Comparison of ENCODE assay signal across 8 mouse cellular contexts in the genomic region with DNA sequence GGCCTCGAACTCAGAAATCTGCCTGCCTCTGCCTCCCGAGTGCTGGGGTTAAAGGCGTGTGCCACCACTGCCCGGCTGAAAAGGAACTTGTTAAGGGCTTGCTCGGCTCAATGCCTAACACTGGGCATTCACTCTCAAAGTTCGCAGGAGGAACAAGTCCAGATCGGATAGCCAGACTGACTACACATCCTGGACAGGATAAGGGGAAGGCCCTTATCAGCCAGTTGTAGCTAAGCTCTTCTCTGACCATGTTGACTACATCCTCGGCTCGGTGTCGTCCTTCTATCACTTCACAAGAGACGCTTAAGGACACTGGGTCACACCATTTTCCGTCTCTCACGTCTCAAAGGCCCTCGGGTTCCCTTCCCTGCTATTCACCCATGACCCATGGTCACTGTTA. TPM values are rescaled to one million over a fixed set of nuclear protein-coding genes. Genes with fewer than 3 reads are reported as not detected.
DNase-seq lines count a peak whose midpoint lies in the region; ATAC-seq and TF ChIP-seq lines count a peak whose summit lies in the region.

No protein-coding gene starts in this region.

- no peak for TF ChIP-seq CTCF in hindbrain, postnatal 0 days (IDR thresholded peaks at IDR 0.05; ENCODE audit: low read depth)

- ATAC-seq in heart, embryonic 14.5 days (ENCODE audit: insufficient number of reproducible peaks, insufficient read depth, low FRiP score, low read depth), result peak; percentile 24; the same call in 1 of the 2 replicates
- peak; percentile 29; the same call in 1 of the 2 replicates for ATAC-seq in common myeloid progenitor, adult 5-6 weeks (replicated peaks; ENCODE audit: low read depth, poor library complexity, severe bottlenecking)
- ATAC-seq in hindbrain, postnatal 0 days, result 0 out of 2 replicates have a peak, but pooled peaks have one; percentile 1
- peak; percentile 26; the same call in 1 of the 2 replicates for ATAC-seq in midbrain, embryonic 15.5 days (replicated peaks)

- peak overlapping the region; percentile 66 to 83 for H3K4me3 ChIP-seq in heart, embryonic 14.5 days (ENCODE audit: control insufficient read depth in 1 of 2, insufficient read depth in 1 of 2, low read depth in 1 of 2, low read length in 2 of 2)
- H3K4me3 ChIP-seq in hindbrain, postnatal 0 days (ENCODE audit: low read length), result peak overlapping the region; percentile 49
- H3K4me3 ChIP-seq in midbrain, embryonic 15.5 days, result peak overlapping the region; percentile 59

- H3K36me3 ChIP-seq in heart, embryonic 14.5 days (ENCODE audit: control insufficient read depth, insufficient read depth, low read length), result peaks cover 36% of the 10 kb centered on the region
- peaks cover 16% of the 10 kb centered on the region; the same call in 1 of the 2 replicates for H3K36me3 ChIP-seq in hindbrain, postnatal 0 days (ENCODE audit: insufficient read depth, low read length)
- peaks cover 17% of the 10 kb centered on the region; the same call in 1 of the 2 replicates for H3K36me3 ChIP-seq in midbrain, embryonic 15.5 days (replicated peaks)

- H3K9me3 ChIP-seq in heart, embryonic 14.5 days (ENCODE audit: control insufficient read depth, low read length), result no peaks in the 10 kb centered on the region
- H3K9me3 ChIP-seq in hindbrain, postnatal 0 days (ENCODE audit: low read length), result no peaks in the 10 kb centered on the region
- H3K9me3 ChIP-seq in midbrain, embryonic 15.5 days, result no peaks in the 10 kb centered on the region

- peaks cover 4 to 9% of the 10 kb centered on the region in 2 experiments for H3K4me1 ChIP-seq in heart, embryonic 14.5 days (ENCODE audit: control insufficient read depth in 2 of 2, insufficient read depth in 2 of 2, low read length in 2 of 2)
- peaks cover 8% of the 10 kb centered on the region; the same call in 1 of the 2 replicates for H3K4me1 ChIP-seq in hindbrain, postnatal 0 days (ENCODE audit: insufficient read depth, low read length)
- peaks cover 22% of the 10 kb centered on the region for H3K4me1 ChIP-seq in midbrain, embryonic 15.5 days

- H3K27me3 ChIP-seq in heart, embryonic 14.5 days (ENCODE audit: control insufficient read depth, insufficient read depth, low read length), result no peaks in the 10 kb centered on the region
- H3K27me3 ChIP-seq in hindbrain, postnatal 0 days (ENCODE audit: insufficient read depth, low read length), result no peaks in the 10 kb centered on the region
- H3K27me3 ChIP-seq in midbrain, embryonic 15.5 days (replicated peaks), result no peaks in the 10 kb centered on the region

- no peak for DNase-seq in heart, postnatal 25 days (ENCODE audit: low spot score)
- no peak for DNase-seq in hindbrain, postnatal 0 days (ENCODE audit: low spot score)
- no peak for DNase-seq in adrenal gland, postnatal 25 days
- DNase-seq in urinary bladder, adult 2 months (ENCODE audit: low spot score), result no peak
- DNase-seq in cerebellum, adult 18-20 months, result no peak

- intact Hi-C loops in heart, postnatal 25 days (cut with DNase I), result no loop called here

- peak overlapping the region; percentile 96 for H3K9ac ChIP-seq in heart, embryonic 14.5 days (ENCODE audit: low read length)
- H3K9ac ChIP-seq in hindbrain, postnatal 0 days (replicated peaks; ENCODE audit: low read length), result peak overlapping the region; percentile 66
- H3K9ac ChIP-seq in midbrain, embryonic 15.5 days, result peak overlapping the region; percentile 87

- peak overlapping the region; percentile 80 to 94 for H3K27ac ChIP-seq in heart, embryonic 14.5 days (replicated peaks in 1 of 2; ENCODE audit: control insufficient read depth in 1 of 2, insufficient read depth in 1 of 2, low read depth in 2 of 2, low read length in 2 of 2)
- peak overlapping the region; percentile 76 for H3K27ac ChIP-seq in hindbrain, postnatal 0 days
- H3K27ac ChIP-seq in midbrain, embryonic 15.5 days, result peak overlapping the region; percentile 79

- peak overlapping the region; percentile 88 for H3K4me2 ChIP-seq in heart, embryonic 14.5 days (ENCODE audit: low read length)
- peak overlapping the region; percentile 93 for H3K4me2 ChIP-seq in hindbrain, postnatal 0 days (ENCODE audit: low read depth, low read length)
- H3K4me2 ChIP-seq in midbrain, embryonic 15.5 days, result peak overlapping the region; percentile 91

- WGBS in heart, embryonic 14.5 days, result 15% methylated on average over 14 of the region's 14 CpGs
- WGBS in hindbrain, postnatal 0 days, result 34% methylated on average over 14 of the region's 14 CpGs
- 31% methylated on average over 14 of the region's 14 CpGs for WGBS in midbrain, embryonic 15.5 days

RNA-seq across cellular contexts. Expression of a gene that starts 0.5 kb away (rescaled TPM):
- polyA plus RNA-seq in heart, embryonic 14.5 days (2014; fragmentation: Nextera tagmentation; extraction: Ambion mirVana), result 24.9 and 26.0 TPM in 2 replicates
- total RNA-seq in heart, postnatal 25 days (2021), result 10 to 100 TPM; 53.7 to 56.4 TPM
- 6.5 and 13.6 TPM in 2 replicates for total RNA-seq in common myeloid progenitor, adult 5-6 weeks (2017)
- total RNA-seq in hindbrain, postnatal 0 days (2014; rRNA removed), result 11.7 and 11.9 TPM in 2 replicates
- polyA plus RNA-seq in hindbrain, postnatal 0 days (2015; fragmentation: Nextera tagmentation; extraction: Ambion mirVana), result 13.3 and 13.6 TPM in 2 replicates
- 9.8 and 11.4 TPM in 2 replicates for polyA plus RNA-seq in midbrain, embryonic 15.5 days (2015; fragmentation: Nextera tagmentation; extraction: Ambion mirVana)
- total RNA-seq in adrenal gland, postnatal 25 days (2021), result 33.8 and 41.3 TPM in 2 replicates
- polyA plus RNA-seq in urinary bladder, adult 2 months (2012; rRNA removed), result 19.8 and 26.8 TPM in 2 replicates

RNA-seq across cellular contexts. Expression of a gene that starts 0.5 kb away (rescaled TPM):
- 19.5 and 20.2 TPM in 2 replicates for polyA plus RNA-seq in heart, embryonic 14.5 days (2014; fragmentation: Nextera tagmentation; extraction: Ambion mirVana)
- total RNA-seq in heart, postnatal 25 days (2021), result 1 to 10 TPM; 7.9 to 8.9 TPM
- total RNA-seq in common myeloid progenitor, adult 5-6 weeks (2017), result 73.3 and 101 TPM in 2 replicates
- 10.4 and 15.4 TPM in 2 replicates for total RNA-seq in hindbrain, postnatal 0 days (2014; rRNA removed)
- 17.3 and 18.7 TPM in 2 replicates for polyA plus RNA-seq in hindbrain, postnatal 0 days (2015; fragmentation: Nextera tagmentation; extraction: Ambion mirVana)
- polyA plus RNA-seq in midbrain, embryonic 15.5 days (2015; fragmentation: Nextera tagmentation; extraction: Ambion mirVana), result 27.9 and 28.1 TPM in 2 replicates
- 24.2 and 27.6 TPM in 2 replicates for total RNA-seq in adrenal gland, postnatal 25 days (2021)
- 21.5 and 31.0 TPM in 2 replicates for polyA plus RNA-seq in urinary bladder, adult 2 months (2012; rRNA removed)

RNA-seq across cellular contexts. Expression of a gene that starts 4.1 kb away (rescaled TPM):
- 0.23 TPM in 1 of 2 replicates, not detected in the other for polyA plus RNA-seq in heart, embryonic 14.5 days (2014; fragmentation: Nextera tagmentation; extraction: Ambion mirVana)
- total RNA-seq in heart, postnatal 25 days (2021), result under 1 TPM; 0.47 to 0.84 TPM
- not detected in 2 replicates for total RNA-seq in common myeloid progenitor, adult 5-6 weeks (2017)
- total RNA-seq in hindbrain, postnatal 0 days (2014; rRNA removed), result not detected in 2 replicates
- 0.23 TPM in 1 of 2 replicates, not detected in the other for polyA plus RNA-seq in hindbrain, postnatal 0 days (2015; fragmentation: Nextera tagmentation; extraction: Ambion mirVana)
- polyA plus RNA-seq in midbrain, embryonic 15.5 days (2015; fragmentation: Nextera tagmentation; extraction: Ambion mirVana), result 0.39 and 0.52 TPM in 2 replicates
- 0.27 TPM in 1 of 2 replicates, not detected in the other for total RNA-seq in adrenal gland, postnatal 25 days (2021)
- 0.34 and 0.63 TPM in 2 replicates for polyA plus RNA-seq in urinary bladder, adult 2 months (2012; rRNA removed)

RNA-seq across cellular contexts. Expression of a gene that starts 10.0 kb away (rescaled TPM):
- polyA plus RNA-seq in heart, embryonic 14.5 days (2014; fragmentation: Nextera tagmentation; extraction: Ambion mirVana), result 40.0 and 44.4 TPM in 2 replicates
- 10 to 100 TPM; 10.5 to 10.6 TPM for total RNA-seq in heart, postnatal 25 days (2021)
- total RNA-seq in common myeloid progenitor, adult 5-6 weeks (2017), result 7.7 and 9.4 TPM in 2 replicates
- 67.2 and 113 TPM in 2 replicates for total RNA-seq in hindbrain, postnatal 0 days (2014; rRNA removed)
- polyA plus RNA-seq in hindbrain, postnatal 0 days (2015; fragmentation: Nextera tagmentation; extraction: Ambion mirVana), result 71.2 and 73.0 TPM in 2 replicates
- polyA plus RNA-seq in midbrain, embryonic 15.5 days (2015; fragmentation: Nextera tagmentation; extraction: Ambion mirVana), result 63.0 and 64.1 TPM in 2 replicates
- 22.6 and 22.8 TPM in 2 replicates for total RNA-seq in adrenal gland, postnatal 25 days (2021)
- 23.9 and 24.0 TPM in 2 replicates for polyA plus RNA-seq in urinary bladder, adult 2 months (2012; rRNA removed)

RNA-seq across cellular contexts. Expression of a gene that starts 14.9 kb away (rescaled TPM):
- not detected in 2 replicates for polyA plus RNA-seq in heart, embryonic 14.5 days (2014; fragmentation: Nextera tagmentation; extraction: Ambion mirVana)
- total RNA-seq in heart, postnatal 25 days (2021), result 1 to 10 TPM; 1.4 to 1.6 TPM
- total RNA-seq in common myeloid progenitor, adult 5-6 weeks (2017), result not detected in 2 replicates
- not detected in 2 replicates for total RNA-seq in hindbrain, postnatal 0 days (2014; rRNA removed)
- polyA plus RNA-seq in hindbrain, postnatal 0 days (2015; fragmentation: Nextera tagmentation; extraction: Ambion mirVana), result not detected in 2 replicates
- polyA plus RNA-seq in midbrain, embryonic 15.5 days (2015; fragmentation: Nextera tagmentation; extraction: Ambion mirVana), result not detected in 2 replicates
- 7.3 TPM in 1 of 2 replicates, not detected in the other for total RNA-seq in adrenal gland, postnatal 25 days (2021)
- not detected in 2 replicates for polyA plus RNA-seq in urinary bladder, adult 2 months (2012; rRNA removed)
